Mouse (Mus musculus): ENCODE data around the gene Theg.

DNA sequence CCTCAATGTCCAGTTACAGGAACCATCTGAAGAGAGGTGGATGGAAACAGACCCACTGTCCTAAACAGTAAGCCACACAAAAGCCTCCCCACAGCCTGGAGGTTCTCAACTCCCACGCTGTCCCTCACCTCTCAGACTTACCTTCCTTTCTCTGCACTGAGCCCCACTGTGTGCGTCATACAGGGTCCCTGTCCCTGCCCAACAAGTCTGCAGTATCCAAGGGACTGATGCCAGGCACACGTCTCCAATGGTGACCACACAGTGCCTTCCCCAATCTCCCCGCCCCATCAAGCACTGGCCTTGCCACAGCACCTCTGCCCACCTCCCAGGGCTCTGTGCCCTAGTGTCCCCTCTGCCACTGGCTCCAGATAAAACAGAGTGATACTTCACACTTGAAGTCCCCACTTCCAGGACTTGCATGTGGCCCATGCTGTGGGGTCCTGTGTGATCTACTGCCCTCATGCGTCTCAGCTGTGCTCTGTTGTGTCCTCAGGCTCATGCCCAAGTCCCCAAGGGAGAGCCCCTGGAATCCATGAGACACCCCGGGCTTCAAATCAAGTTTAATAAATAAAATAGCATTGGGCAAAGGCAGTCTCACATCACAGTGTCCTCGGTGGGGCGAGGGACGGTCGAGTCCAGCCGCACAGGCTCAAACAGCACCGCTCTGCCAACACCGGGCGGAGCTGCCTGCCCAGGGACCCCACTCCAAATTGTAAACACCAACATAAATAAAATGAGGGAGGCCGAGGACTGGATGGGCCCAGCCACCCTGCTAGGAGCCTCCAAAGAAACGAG lies 47.2 kb downstream of the Theg start:
- TF ChIP-seq CTCF (IDR thresholded peaks at IDR 0.05; ENCODE audit: low read depth, low read length) (no peak), TAL1 (conservative IDR thresholded peaks at IDR 0.05; ENCODE audit: low read depth, low read length) (no peak), GATA2 (IDR thresholded peaks at IDR 0.05; ENCODE audit: borderline replicate concordance, low read depth, low read length) (no peak), GATA1 (IDR thresholded peaks at IDR 0.05; ENCODE audit: borderline replicate concordance, low read length) (no peak), POLR2AphosphoS5 (IDR thresholded peaks at IDR 0.05; ENCODE audit: insufficient replicate concordance, low read depth, low read length) (no peak)
